Mouse (Mus musculus): ENCODE results near the gene Olfr786. TPM values are rescaled to one million over a fixed set of nuclear protein-coding genes. Genes with fewer than 3 reads are reported as not detected.

Olfr786 gene
- polyA plus RNA-seq (2016; fragmentation: Nextera tagmentation; extraction: Ambion mirVana) = not detected in 2 replicates

GRCm38 (mm10) chr10:129427006-129427405, at the start of gene Olfr786:
Gene Olfr786 (plus strand): TSS chr10:129427306.
- no peaks in the 10 kb centered on the region for H3K27me3 ChIP-seq
- no peaks in the 10 kb centered on the region for H3K36me3 ChIP-seq
- H3K9me3 ChIP-seq = no peaks in the 10 kb centered on the region
- H3K27ac ChIP-seq = no peak within 1 kb of the TSS
- H3K4me2 ChIP-seq (replicated peaks) = no peak within 1 kb of the TSS
- no peak within 1 kb of the TSS for H3K4me3 ChIP-seq
- no peak within 1 kb of the TSS for H3K9ac ChIP-seq
- ATAC-seq (ENCODE audit: insufficient number of reproducible peaks, insufficient read depth, low FRiP score, low TSS enrichment) = no peak
- no peaks in the 10 kb centered on the region for H3K4me1 ChIP-seq

GRCm38 (mm10) chr10:129383783-129384182, 43.3 kb upstream of the Olfr786 start, which contains the start of gene Olfr784:
Gene Olfr784 (plus strand): TSS chr10:129384083.
- Histone ChIP-seq H3K9ac (no peak within 1 kb of the TSS), H3K9me3 (no peaks in the 10 kb centered on the region), H3K4me2 (replicated peaks) (no peak within 1 kb of the TSS), H3K4me3 (no peak within 1 kb of the TSS), H3K27me3 (no peaks in the 10 kb centered on the region), H3K27ac (no peak within 1 kb of the TSS), H3K4me1 (no peaks in the 10 kb centered on the region), H3K36me3 (no peaks in the 10 kb centered on the region)
- no peak for ATAC-seq (ENCODE audit: insufficient number of reproducible peaks, insufficient read depth, low FRiP score, low TSS enrichment)

DNA sequence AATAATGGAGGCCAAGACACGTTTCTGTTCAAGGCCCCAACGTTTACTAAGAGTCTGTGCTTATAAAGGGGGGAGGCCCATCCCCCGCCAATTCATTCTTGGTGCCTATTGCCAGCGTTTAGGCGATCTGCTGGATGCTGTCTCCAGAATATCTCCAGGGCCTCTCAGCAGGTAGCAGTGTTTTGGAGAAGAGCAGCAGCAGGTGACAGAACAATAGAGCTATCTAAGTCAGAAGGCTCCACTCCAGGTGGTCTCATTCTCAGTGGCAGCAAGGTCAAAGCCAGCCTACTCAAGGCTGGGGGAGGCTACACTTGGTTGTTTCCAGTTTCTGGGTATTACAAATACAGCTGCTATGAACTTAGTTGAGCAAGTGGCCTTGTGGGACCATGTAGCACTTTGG, 26.2 kb upstream of the Olfr786 start:
- Histone ChIP-seq H3K4me3 (no peak overlapping the region), H3K4me1 (no peaks in the 10 kb centered on the region), H3K36me3 (no peaks in the 10 kb centered on the region), H3K9ac (no peak overlapping the region), H3K9me3 (no peaks in the 10 kb centered on the region), H3K4me2 (replicated peaks) (no peak overlapping the region), H3K27me3 (no peaks in the 10 kb centered on the region), H3K27ac (no peak overlapping the region)
- ATAC-seq (ENCODE audit: insufficient number of reproducible peaks, insufficient read depth, low FRiP score, low TSS enrichment) = no peak
- 47% methylated on average over 5 of the region's 5 CpGs for WGBS

- no peak for ATAC-seq (ENCODE audit: insufficient number of reproducible peaks, insufficient read depth, low FRiP score, low TSS enrichment)
- H3K9ac ChIP-seq = no peak within 1 kb of the TSS
- H3K9me3 ChIP-seq = no peaks in the 10 kb centered on the region
- WGBS = 66% methylated on average over 2 of the region's 2 CpGs
- H3K27me3 ChIP-seq = no peaks in the 10 kb centered on the region
- H3K4me3 ChIP-seq = no peak within 1 kb of the TSS
- H3K27ac ChIP-seq = no peak within 1 kb of the TSS
- H3K4me2 ChIP-seq (replicated peaks) = no peak within 1 kb of the TSS
- no peaks in the 10 kb centered on the region for H3K36me3 ChIP-seq
- H3K4me1 ChIP-seq = no peaks in the 10 kb centered on the region
Observed at GRCm38 (mm10) chr10:129405126-129405525, 22.0 kb upstream of the Olfr786 start, which contains the start of gene Olfr785. Gene Olfr785 (plus strand): TSS chr10:129405426.

- H3K9ac ChIP-seq = no peak within 1 kb of the TSS
- no peaks in the 10 kb centered on the region for H3K36me3 ChIP-seq
- ATAC-seq (ENCODE audit: insufficient number of reproducible peaks, insufficient read depth, low FRiP score, low TSS enrichment) = no peak
- no peaks in the 10 kb centered on the region for H3K4me1 ChIP-seq
- H3K4me2 ChIP-seq (replicated peaks) = no peak within 1 kb of the TSS
- no peak within 1 kb of the TSS for H3K4me3 ChIP-seq
- H3K9me3 ChIP-seq = no peaks in the 10 kb centered on the region
- no peaks in the 10 kb centered on the region for H3K27me3 ChIP-seq
- no peak within 1 kb of the TSS for H3K27ac ChIP-seq
- 80% methylated on average over 3 of the region's 3 CpGs for WGBS
Observed at GRCm38 (mm10) chr10:129461562-129461961, 34.5 kb downstream of the Olfr786 start, which contains the start of gene Olfr787. Gene Olfr787 (plus strand): TSS chr10:129461862.

GRCm38 (mm10) chr10:129470698-129471097, 43.6 kb downstream of the Olfr786 start, which contains the start of gene Olfr788:
Gene Olfr788 (plus strand): TSS chr10:129470998.
- ATAC-seq (ENCODE audit: insufficient number of reproducible peaks, insufficient read depth, low FRiP score, low TSS enrichment) = no peak
- Histone ChIP-seq H3K27me3 (no peaks in the 10 kb centered on the region), H3K36me3 (no peaks in the 10 kb centered on the region), H3K4me3 (no peak within 1 kb of the TSS), H3K4me2 (replicated peaks) (no peak within 1 kb of the TSS), H3K4me1 (no peaks in the 10 kb centered on the region), H3K27ac (no peak within 1 kb of the TSS), H3K9me3 (no peaks in the 10 kb centered on the region), H3K9ac (no peak within 1 kb of the TSS)

DNA sequence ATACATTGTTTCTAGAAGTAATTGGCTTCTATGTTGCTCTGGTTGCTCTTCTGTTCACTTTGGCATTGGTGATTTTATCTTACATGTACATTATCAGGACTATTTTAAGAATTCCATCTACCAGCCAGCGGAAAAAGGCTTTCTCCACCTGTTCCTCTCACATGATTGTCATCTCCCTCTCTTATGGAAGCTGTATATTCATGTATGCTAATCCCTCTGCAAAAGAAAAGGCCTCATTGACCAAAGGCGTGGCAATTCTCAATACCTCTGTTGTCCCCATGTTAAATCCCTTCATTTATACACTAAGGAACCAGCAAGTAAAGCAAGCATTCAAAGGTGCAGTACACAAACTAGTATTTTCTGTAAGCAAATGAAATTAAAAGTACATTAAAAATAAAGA, 46.1 kb downstream of the Olfr786 start:
- H3K36me3 ChIP-seq = no peaks in the 10 kb centered on the region
- no peak overlapping the region for H3K4me3 ChIP-seq
- no peak overlapping the region for H3K9ac ChIP-seq
- H3K9me3 ChIP-seq = no peaks in the 10 kb centered on the region
- H3K27me3 ChIP-seq = no peaks in the 10 kb centered on the region
- 74% methylated on average over 2 of the region's 2 CpGs for WGBS
- ATAC-seq (ENCODE audit: insufficient number of reproducible peaks, insufficient read depth, low FRiP score, low TSS enrichment) = no peak
- no peak overlapping the region for H3K4me2 ChIP-seq (replicated peaks)
- H3K27ac ChIP-seq = no peak overlapping the region
- H3K4me1 ChIP-seq = no peaks in the 10 kb centered on the region

- Histone ChIP-seq H3K27me3 (no peaks in the 10 kb centered on the region), H3K9ac (no peak overlapping the region), H3K4me1 (no peaks in the 10 kb centered on the region), H3K4me2 (replicated peaks) (no peak overlapping the region), H3K9me3 (no peaks in the 10 kb centered on the region), H3K27ac (no peak overlapping the region), H3K36me3 (no peaks in the 10 kb centered on the region), H3K4me3 (no peak overlapping the region)
- ATAC-seq (ENCODE audit: insufficient number of reproducible peaks, insufficient read depth, low FRiP score, low TSS enrichment) = no peak
Observed at GRCm38 (mm10) chr10:129473723-129474122, 46.6 kb downstream of the Olfr786 start.

- 60% methylated on average over 2 of the region's 2 CpGs for WGBS
Observed at GRCm38 (mm10) chr10:129484452-129484851, 57.3 kb downstream of the Olfr786 start, which contains the start of gene Olfr789. Gene Olfr789 (plus strand): TSS chr10:129484752.

More at GRCm38 (mm10) chr10:129484452-129484851, 57.3 kb downstream of the Olfr786 start, which contains the start of gene Olfr789:
- ATAC-seq (ENCODE audit: insufficient number of reproducible peaks, insufficient read depth, low FRiP score, low TSS enrichment) = no peak
- no peaks in the 10 kb centered on the region for H3K4me1 ChIP-seq
- no peaks in the 10 kb centered on the region for H3K27me3 ChIP-seq
- no peak within 1 kb of the TSS for H3K27ac ChIP-seq
- H3K4me3 ChIP-seq = no peak within 1 kb of the TSS
- no peaks in the 10 kb centered on the region for H3K36me3 ChIP-seq
- H3K9ac ChIP-seq = no peak within 1 kb of the TSS
- H3K9me3 ChIP-seq = no peaks in the 10 kb centered on the region
- H3K4me2 ChIP-seq (replicated peaks) = no peak within 1 kb of the TSS

Other genes starting within 250 kb of the Olfr786 start
- gene Olfr772, start 249.4 kb upstream of the Olfr786 start, polyA plus RNA-seq (2016; fragmentation: Nextera tagmentation; extraction: Ambion mirVana) = not detected in 2 replicates
- not detected in 2 replicates for gene Olfr773, start 239.9 kb upstream of the Olfr786 start, polyA plus RNA-seq (2016; fragmentation: Nextera tagmentation; extraction: Ambion mirVana)
- not detected in 2 replicates for gene Olfr774, start 191.1 kb upstream of the Olfr786 start, polyA plus RNA-seq (2016; fragmentation: Nextera tagmentation; extraction: Ambion mirVana)
- not detected in 2 replicates for gene Olfr775, start 178.9 kb upstream of the Olfr786 start, polyA plus RNA-seq (2016; fragmentation: Nextera tagmentation; extraction: Ambion mirVana)
- not detected in 2 replicates for gene Olfr776, start 168.2 kb upstream of the Olfr786 start, polyA plus RNA-seq (2016; fragmentation: Nextera tagmentation; extraction: Ambion mirVana)
- not detected in 2 replicates for gene Olfr777, start 155.8 kb upstream of the Olfr786 start, polyA plus RNA-seq (2016; fragmentation: Nextera tagmentation; extraction: Ambion mirVana)
- gene Olfr780, start 109.2 kb upstream of the Olfr786 start, polyA plus RNA-seq (2016; fragmentation: Nextera tagmentation; extraction: Ambion mirVana) = not detected in 2 replicates
- not detected in 2 replicates for gene Olfr781, start 98.5 kb upstream of the Olfr786 start, polyA plus RNA-seq (2016; fragmentation: Nextera tagmentation; extraction: Ambion mirVana)
- not detected in 2 replicates for gene Olfr782, start 78.5 kb upstream of the Olfr786 start, polyA plus RNA-seq (2016; fragmentation: Nextera tagmentation; extraction: Ambion mirVana)
- 0.06 TPM in 1 of 2 replicates, not detected in the other for gene Olfr784, start 43.2 kb upstream of the Olfr786 start, polyA plus RNA-seq (2016; fragmentation: Nextera tagmentation; extraction: Ambion mirVana)
- not detected in 2 replicates for gene Olfr785, start 21.9 kb upstream of the Olfr786 start, polyA plus RNA-seq (2016; fragmentation: Nextera tagmentation; extraction: Ambion mirVana)
- gene Olfr787, start 34.6 kb downstream of the Olfr786 start, polyA plus RNA-seq (2016; fragmentation: Nextera tagmentation; extraction: Ambion mirVana) = not detected in 2 replicates
- not detected in 2 replicates for gene Olfr788, start 43.7 kb downstream of the Olfr786 start, polyA plus RNA-seq (2016; fragmentation: Nextera tagmentation; extraction: Ambion mirVana)
- gene Olfr789, start 57.4 kb downstream of the Olfr786 start, polyA plus RNA-seq (2016; fragmentation: Nextera tagmentation; extraction: Ambion mirVana) = not detected in 2 replicates
- gene Olfr790, start 71.2 kb downstream of the Olfr786 start, polyA plus RNA-seq (2016; fragmentation: Nextera tagmentation; extraction: Ambion mirVana) = not detected in 2 replicates
- gene Olfr791, start 94.5 kb downstream of the Olfr786 start, polyA plus RNA-seq (2016; fragmentation: Nextera tagmentation; extraction: Ambion mirVana) = not detected in 2 replicates
- not detected in 2 replicates for gene Olfr792, start 111.9 kb downstream of the Olfr786 start, polyA plus RNA-seq (2016; fragmentation: Nextera tagmentation; extraction: Ambion mirVana)
- not detected in 2 replicates for gene Olfr794, start 140.3 kb downstream of the Olfr786 start, polyA plus RNA-seq (2016; fragmentation: Nextera tagmentation; extraction: Ambion mirVana)
- gene Olfr796, start 185.3 kb downstream of the Olfr786 start, polyA plus RNA-seq (2016; fragmentation: Nextera tagmentation; extraction: Ambion mirVana) = not detected in 2 replicates
- gene Olfr798, start 200.6 kb downstream of the Olfr786 start, polyA plus RNA-seq (2016; fragmentation: Nextera tagmentation; extraction: Ambion mirVana) = not detected in 2 replicates
- not detected in 2 replicates for gene Olfr799, start 210.2 kb downstream of the Olfr786 start, polyA plus RNA-seq (2016; fragmentation: Nextera tagmentation; extraction: Ambion mirVana)
- gene Olfr800, start 230.4 kb downstream of the Olfr786 start, polyA plus RNA-seq (2016; fragmentation: Nextera tagmentation; extraction: Ambion mirVana) = not detected in 2 replicates
- gene Olfr801, start 246.6 kb downstream of the Olfr786 start, polyA plus RNA-seq (2016; fragmentation: Nextera tagmentation; extraction: Ambion mirVana) = not detected in 2 replicates